Mouse (Mus musculus) kidney, embryonic 15.5 days (tissue): ENCODE measurements around the gene Serbp1. TPM values are rescaled to one million over a fixed set of nuclear protein-coding genes. Genes with fewer than 3 reads are reported as not detected.
"Not testable (repeated sequence)": the region's sequence is repeated elsewhere in the genome, so short reads cannot be mapped to it uniquely, and the experiment has no call there.

ENCODE experiments used
- ATAC-seq: fragments of 200-750 bp; cut with Nextera tagmentation; replicated peaks from 2 replicates; pipeline ENCODE4 v1.8.0; 2017; ENCODE audit warnings: moderate TSS enrichment; ENCODE audit not compliant: low FRiP score
- H3K27ac ChIP-seq: fragments of 300-500 bp; sonication (generic); 2 replicates; pipeline ENCODE4 v1.5.1; 2015; ENCODE audit warnings: mild to moderate bottlenecking, inconsistent platforms
- H3K27me3 ChIP-seq: fragments of 300-500 bp; sonication (generic); 2 replicates; pipeline ENCODE4 v1.6.1; 2015; ENCODE audit warnings: inconsistent platforms
- H3K36me3 ChIP-seq: fragments of 300-500 bp; sonication (generic); 2 replicates; pipeline ENCODE4 v1.6.1; 2015; ENCODE audit warnings: inconsistent platforms
- H3K4me1 ChIP-seq: fragments of 300-500 bp; sonication (generic); 2 replicates; pipeline ENCODE4 v1.6.1; 2015; ENCODE audit warnings: inconsistent platforms
- H3K4me2 ChIP-seq: fragments of 300-500 bp; sonication (generic); 2 replicates; pipeline ENCODE4 v1.6.1; 2015; ENCODE audit warnings: moderate library complexity, mild to moderate bottlenecking, inconsistent platforms
- H3K4me3 ChIP-seq: fragments of 300-500 bp; sonication (generic); replicated peaks from 2 replicates; pipeline ENCODE4 v1.5.1; 2015; ENCODE audit warnings: mild to moderate bottlenecking, inconsistent platforms
- H3K9ac ChIP-seq: fragments of 300-500 bp; sonication (generic); 2 replicates; pipeline ENCODE4 v1.6.1; 2015; ENCODE audit warnings: mild to moderate bottlenecking, inconsistent platforms
- H3K9me3 ChIP-seq: fragments of 300-500 bp; sonication (generic); replicated peaks from 2 replicates; pipeline ENCODE4 v1.6.1; 2016; ENCODE audit warnings: inconsistent platforms
- WGBS: fragments of 180-500 bp; shearing (Covaris S2); methylation state at CpG from one replicate; pipeline ENCODE4 v1.1.7; 2015; ENCODE audit warnings: mixed read lengths; 5-methylcytosine and 5-hydroxymethylcytosine counted together
- polyA plus RNA-seq: library from polyadenylated mRNA; unstranded; fragments of >200 nt; fragmentation: Nextera tagmentation; extraction: Ambion mirVana; gene quantifications from 2 replicates; pipeline ENCODE4 v1.2.1, GENCODE M21; 2015

The Serbp1 gene
- polyA plus RNA-seq, 1 experiment from 2014 or later, result 435 TPM

- no peak for ATAC-seq
- H3K36me3 ChIP-seq, result no peaks in the 10 kb centered on the region
Measured at GRCm38 (mm10) chr6:67218566-67218965, 19.4 kb upstream of the Serbp1 start.

DNA sequence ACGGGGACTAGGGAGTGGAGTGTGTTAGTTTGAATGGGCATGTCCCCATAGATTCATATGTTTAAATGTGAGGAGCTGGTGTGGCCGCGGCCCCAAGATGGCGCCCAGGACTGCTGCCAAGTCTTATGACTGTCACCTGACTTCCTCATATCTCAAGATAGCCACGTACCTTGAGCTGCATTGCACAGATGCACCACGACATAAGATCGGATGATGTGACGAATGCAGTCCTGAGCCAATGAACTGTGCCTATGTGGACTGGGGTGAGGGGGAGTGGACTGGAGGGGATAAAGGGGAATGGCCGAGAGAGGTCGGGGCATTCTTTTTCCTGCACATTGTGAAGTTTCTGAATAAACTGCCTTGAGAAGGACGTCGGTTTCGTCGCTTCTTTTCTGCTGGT is 18.0 kb upstream of the Serbp1 start:
- H3K9ac ChIP-seq, H3K9me3 ChIP-seq, H3K27ac ChIP-seq, H3K36me3 ChIP-seq, ATAC-seq, H3K4me1 ChIP-seq, H3K4me3 ChIP-seq, H3K27me3 ChIP-seq, H3K4me2 ChIP-seq: not testable (repeated sequence)
- 92% methylated on average over 14 of the region's 14 CpGs for WGBS

More at GRCm38 (mm10) chr6:67218566-67218965, 19.4 kb upstream of the Serbp1 start:
- Histone ChIP-seq H3K27me3 (no peaks in the 10 kb centered on the region), H3K9ac (no peak overlapping the region), H3K4me3 (no peak overlapping the region), H3K4me2 (no peak overlapping the region), H3K4me1 (no peaks in the 10 kb centered on the region), H3K27ac (no peak overlapping the region), H3K9me3 (no peaks in the 10 kb centered on the region)

DNA sequence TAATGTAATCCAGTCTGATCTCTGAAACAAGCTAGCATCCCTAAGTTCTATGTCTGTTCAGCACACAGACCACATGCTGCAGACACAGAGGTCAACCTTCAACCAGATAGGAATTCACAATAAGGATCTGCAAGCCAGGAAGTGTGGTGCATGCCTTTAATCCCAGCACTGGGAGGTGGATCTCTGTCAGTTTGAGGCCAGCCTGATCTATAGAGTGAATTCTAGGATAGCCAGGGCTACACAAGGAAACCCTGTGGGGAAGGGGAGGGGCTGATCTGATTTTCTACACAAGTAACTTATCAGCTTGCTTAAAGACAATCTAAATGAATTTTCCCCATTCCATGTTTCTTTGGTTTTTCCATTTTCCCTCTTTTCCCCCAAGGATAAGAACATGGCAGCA is 17.2 kb upstream of the Serbp1 start:
- no peaks in the 10 kb centered on the region for H3K4me1 ChIP-seq
- H3K36me3 ChIP-seq, result no peaks in the 10 kb centered on the region
- no peak overlapping the region for H3K9ac ChIP-seq
- ATAC-seq, result no peak
- H3K9me3 ChIP-seq, result no peaks in the 10 kb centered on the region
- no peak overlapping the region for H3K4me2 ChIP-seq
- no peak overlapping the region for H3K27ac ChIP-seq
- H3K27me3 ChIP-seq, result no peaks in the 10 kb centered on the region
- no peak overlapping the region for H3K4me3 ChIP-seq

- Histone ChIP-seq H3K4me3 (no peak overlapping the region), H3K27me3 (no peaks in the 10 kb centered on the region), H3K9ac (no peak overlapping the region), H3K27ac (no peak overlapping the region), H3K9me3 (no peaks in the 10 kb centered on the region), H3K4me2 (no peak overlapping the region), H3K4me1 (no peaks in the 10 kb centered on the region), H3K36me3 (no peaks in the 10 kb centered on the region)
- ATAC-seq, result no peak
- WGBS, result 85% methylated on average over 1 of the region's 1 CpGs
Measured at GRCm38 (mm10) chr6:67223082-67223481, 14.9 kb upstream of the Serbp1 start.

- Histone ChIP-seq H3K4me2 (no peak overlapping the region), H3K9ac (no peak overlapping the region), H3K9me3 (no peaks in the 10 kb centered on the region), H3K4me1 (peaks cover 2% of the 10 kb centered on the region), H3K36me3 (no peaks in the 10 kb centered on the region), H3K27me3 (no peaks in the 10 kb centered on the region), H3K27ac (no peak overlapping the region), H3K4me3 (no peak overlapping the region)
- no peak for ATAC-seq
- WGBS, result 81% methylated on average over 1 of the region's 1 CpGs
Measured at GRCm38 (mm10) chr6:67223499-67223898, 14.5 kb upstream of the Serbp1 start.

GRCm38 (mm10) chr6:67226286-67226685 is 11.7 kb upstream of the Serbp1 start:
- no peaks in the 10 kb centered on the region for H3K9me3 ChIP-seq
- H3K4me1 ChIP-seq, result peaks cover 8% of the 10 kb centered on the region
- H3K9ac ChIP-seq, result no peak overlapping the region
- H3K36me3 ChIP-seq, result no peaks in the 10 kb centered on the region
- peaks cover 11% of the 10 kb centered on the region for H3K27me3 ChIP-seq
- H3K27ac ChIP-seq, result no peak overlapping the region
- no peak overlapping the region for H3K4me3 ChIP-seq
- no peak for ATAC-seq
- H3K4me2 ChIP-seq, result no peak overlapping the region
- 71% methylated on average over 4 of the region's 4 CpGs for WGBS

GRCm38 (mm10) chr6:67228459-67229107 is 9.4 kb upstream of the Serbp1 start:
- 10% methylated on average over 18 of the region's 18 CpGs for WGBS
- H3K4me1 ChIP-seq, result peaks cover 8% of the 10 kb centered on the region
- no peak overlapping the region for H3K9ac ChIP-seq
- H3K9me3 ChIP-seq, result no peaks in the 10 kb centered on the region
- peak; percentile 54; the same call in 1 of the 2 replicates for ATAC-seq
- peak overlapping the region; percentile 53 for H3K4me2 ChIP-seq
- H3K36me3 ChIP-seq, result no peaks in the 10 kb centered on the region
- no peak overlapping the region for H3K27ac ChIP-seq
- H3K4me3 ChIP-seq, result peak overlapping the region; percentile 16
- peaks cover 11% of the 10 kb centered on the region for H3K27me3 ChIP-seq

GRCm38 (mm10) chr6:67229521-67229920 is 8.5 kb upstream of the Serbp1 start:
- H3K27me3 ChIP-seq, result peaks cover 11% of the 10 kb centered on the region
- 31% methylated on average over 9 of the region's 9 CpGs for WGBS
- H3K27ac ChIP-seq, result no peak overlapping the region
- no peaks in the 10 kb centered on the region for H3K36me3 ChIP-seq
- H3K4me3 ChIP-seq, result no peak overlapping the region
- no peak for ATAC-seq
- no peak overlapping the region for H3K9ac ChIP-seq
- H3K9me3 ChIP-seq, result no peaks in the 10 kb centered on the region
- H3K4me1 ChIP-seq, result peaks cover 8% of the 10 kb centered on the region
- no peak overlapping the region for H3K4me2 ChIP-seq

GRCm38 (mm10) chr6:67229922-67230518 is 8.0 kb upstream of the Serbp1 start:
- Histone ChIP-seq H3K27me3 (peaks cover 11% of the 10 kb centered on the region), H3K4me1 (peaks cover 8% of the 10 kb centered on the region), H3K9me3 (no peaks in the 10 kb centered on the region), H3K4me3 (no peak overlapping the region), H3K9ac (no peak overlapping the region), H3K36me3 (no peaks in the 10 kb centered on the region), H3K4me2 (no peak overlapping the region), H3K27ac (no peak overlapping the region)
- no peak for ATAC-seq
- 11% methylated on average over 11 of the region's 11 CpGs for WGBS

GRCm38 (mm10) chr6:67230950-67231349 is 7.0 kb upstream of the Serbp1 start:
- H3K27me3 ChIP-seq, result peaks cover 11% of the 10 kb centered on the region

DNA sequence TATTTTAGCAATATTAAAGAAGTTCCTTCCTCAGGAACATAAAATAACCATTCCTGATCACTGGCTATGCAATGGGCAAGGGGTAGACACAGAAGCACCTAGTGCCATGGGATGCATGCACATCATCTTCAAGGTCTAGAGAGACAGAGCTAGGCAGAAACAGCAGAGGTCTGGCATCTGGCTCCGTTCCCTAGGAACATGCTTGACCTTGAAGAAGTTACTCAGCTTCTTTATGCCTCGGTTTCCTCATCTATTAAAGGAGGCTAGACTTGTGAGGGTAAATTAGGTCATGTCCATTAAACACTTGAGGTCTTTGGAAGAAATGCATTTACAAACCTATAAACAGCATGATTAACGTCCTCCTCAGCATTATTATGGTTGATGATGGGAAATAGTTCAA is 2.3 kb upstream of the Serbp1 start:
- no peak overlapping the region for H3K27ac ChIP-seq
- H3K36me3 ChIP-seq, result no peaks in the 10 kb centered on the region
- no peaks in the 10 kb centered on the region for H3K27me3 ChIP-seq
- WGBS, result 82% methylated on average over 3 of the region's 3 CpGs
- H3K4me3 ChIP-seq, result no peak overlapping the region
- no peak overlapping the region for H3K4me2 ChIP-seq
- no peak overlapping the region for H3K9ac ChIP-seq
- no peaks in the 10 kb centered on the region for H3K4me1 ChIP-seq
- H3K9me3 ChIP-seq, result no peaks in the 10 kb centered on the region
- ATAC-seq, result no peak

More at GRCm38 (mm10) chr6:67230950-67231349, 7.0 kb upstream of the Serbp1 start:
- no peak for ATAC-seq
- Histone ChIP-seq H3K4me3 (no peak overlapping the region), H3K9me3 (no peaks in the 10 kb centered on the region), H3K36me3 (no peaks in the 10 kb centered on the region), H3K4me1 (peaks cover 8% of the 10 kb centered on the region), H3K27ac (no peak overlapping the region), H3K4me2 (no peak overlapping the region), H3K9ac (no peak overlapping the region)

DNA sequence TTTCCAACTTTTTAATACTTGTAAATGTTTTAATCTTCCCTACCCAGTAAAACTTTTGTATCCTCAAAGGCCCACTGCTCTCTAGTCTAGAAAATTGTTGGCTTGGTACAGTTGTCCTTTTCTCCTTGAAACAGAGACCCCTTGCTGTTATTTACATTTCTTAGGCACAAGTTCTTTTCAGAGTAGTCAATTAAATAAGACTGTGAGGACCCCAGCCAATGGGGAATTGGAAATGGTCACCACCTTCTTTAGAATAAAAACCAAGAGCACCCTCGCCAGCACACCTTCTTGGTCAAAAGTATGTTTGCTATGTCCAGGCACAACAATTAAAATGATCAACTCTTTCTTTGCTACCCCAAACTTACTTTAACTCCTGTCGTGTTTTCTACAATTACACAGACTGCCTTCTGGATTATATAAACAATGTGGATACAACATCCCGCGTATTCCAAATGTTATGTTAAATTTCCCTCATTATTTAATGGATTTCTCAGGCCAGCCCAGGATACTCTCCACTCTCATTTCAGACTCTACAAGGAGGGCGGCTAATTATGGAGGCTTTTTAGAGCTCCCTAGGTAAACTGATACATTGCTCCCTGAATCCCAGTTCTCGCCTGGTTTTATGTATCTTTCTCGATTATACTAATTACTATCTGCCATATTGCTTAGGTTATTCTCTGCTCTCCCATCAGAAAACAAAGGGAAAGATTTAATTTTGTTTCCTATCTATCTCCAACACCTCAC is 1.3 kb upstream of the Serbp1 start:
- Histone ChIP-seq H3K9me3 (no peaks in the 10 kb centered on the region), H3K9ac (no peak overlapping the region), H3K4me1 (no peaks in the 10 kb centered on the region), H3K36me3 (no peaks in the 10 kb centered on the region), H3K27me3 (no peaks in the 10 kb centered on the region), H3K4me3 (no peak overlapping the region), H3K4me2 (no peak overlapping the region), H3K27ac (no peak overlapping the region)
- ATAC-seq, result no peak
- WGBS, result 72% methylated on average over 7 of the region's 7 CpGs
